Mouse (Mus musculus): Measurements from ENCODE around the gene Spata2l.

DNA sequence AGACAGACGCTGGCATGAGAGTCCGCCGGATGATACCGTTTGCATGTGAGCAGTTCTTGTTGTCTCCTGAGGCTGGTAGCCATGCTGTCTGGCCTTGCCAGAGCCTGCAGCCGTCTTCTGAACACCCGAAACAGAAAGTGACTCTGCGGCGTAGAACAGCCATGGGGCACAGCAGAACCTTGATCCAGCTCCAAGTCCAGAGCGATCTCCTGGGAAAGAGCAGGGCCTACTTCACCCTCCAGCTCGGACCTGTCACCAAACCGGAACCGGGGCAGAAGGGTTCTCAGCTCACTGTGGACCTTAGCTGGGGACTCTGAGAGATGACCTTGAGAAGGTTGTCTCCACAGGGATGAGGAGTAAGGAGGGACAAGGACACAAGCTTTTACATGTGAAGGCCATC is 39.1 kb upstream of the Spata2l start:
- TF ChIP-seq ETS1 (IDR thresholded peaks at IDR 0.05; ENCODE audit: low read depth, low read length) (no peak), POLR2A (IDR thresholded peaks at IDR 0.05; ENCODE audit: control insufficient read depth in 1 of 2, insufficient read depth in 1 of 2, low read depth in 1 of 2, low read length in 2 of 2, poor library complexity in 1 of 2) (no peak), ZC3H11A (IDR thresholded peaks at IDR 0.05; ENCODE audit: low read depth, low read length) (no peak), POLR2AphosphoS2 (IDR thresholded peaks at IDR 0.05; ENCODE audit: low read length) (no peak), GATA1 (IDR thresholded peaks at IDR 0.05; ENCODE audit: low read depth, low read length) (no peak), CTCF (IDR thresholded peaks at IDR 0.05 in 2 of 3, conservative IDR thresholded peaks at IDR 0.05 in 1 of 3; ENCODE audit: control insufficient read depth in 1 of 3, insufficient read depth in 1 of 3, low read depth in 2 of 3, low read length in 3 of 3, poor library complexity in 1 of 3, severe bottlenecking in 1 of 3) (no peak)
